Mouse (Mus musculus): ENCODE data around the gene Dgki. TPM values are rescaled to one million over a fixed set of nuclear protein-coding genes. Genes with fewer than 3 reads are reported as not detected.

Gene Dgki
- total and polyA plus RNA-seq, 2 experiments from 2014 or later: 0.11 to 0.33 TPM

GRCm38 (mm10) chr6:37282659-37283058, 17.3 kb downstream of the Dgki start:
- Histone ChIP-seq H3K27ac (ENCODE audit: low read depth) (no peak overlapping the region; the same call in 1 of the 2 replicates), H3K4me1 (ENCODE audit: control insufficient read depth, insufficient read depth) (peaks cover 20% of the 10 kb centered on the region), H3K9me3 (replicated peaks; ENCODE audit: control insufficient read depth, low read length) (no peaks in the 10 kb centered on the region), H3K4me2 (ENCODE audit: low read depth, low read length) (no peak overlapping the region), H3K27me3 (ENCODE audit: control insufficient read depth, insufficient read depth, low read length) (no peaks in the 10 kb centered on the region), H3K9ac (replicated peaks; ENCODE audit: low read depth, low read length) (no peak overlapping the region), H3K4me3 (ENCODE audit: low read depth, low read length) (no peak overlapping the region), H3K36me3 (replicated peaks; ENCODE audit: control insufficient read depth, insufficient read depth, low read length) (no peaks in the 10 kb centered on the region)
- ATAC-seq (ENCODE audit: insufficient read depth, low read depth): no peak
- DNase-seq (ENCODE audit: low spot score): no peak
- 8% methylated on average over 1 of the region's 1 CpGs for WGBS
- TF ChIP-seq CTCF (IDR thresholded peaks at IDR 0.05; ENCODE audit: low read depth) (no peak), EP300 (IDR thresholded peaks at IDR 0.05; ENCODE audit: low read depth) (no peak)

GRCm38 (mm10) chr6:37276834-37277715, 22.9 kb downstream of the Dgki start:
- WGBS: 44% methylated on average over 6 of the region's 6 CpGs
- Histone ChIP-seq H3K9ac (replicated peaks; ENCODE audit: low read depth, low read length) (no peak overlapping the region), H3K27ac (ENCODE audit: low read depth) (peak overlapping the region; percentile 40), H3K27me3 (ENCODE audit: control insufficient read depth, insufficient read depth, low read length) (no peaks in the 10 kb centered on the region), H3K4me1 (ENCODE audit: control insufficient read depth, insufficient read depth) (peaks cover 12% of the 10 kb centered on the region), H3K36me3 (replicated peaks; ENCODE audit: control insufficient read depth, insufficient read depth, low read length) (no peaks in the 10 kb centered on the region), H3K4me2 (ENCODE audit: low read depth, low read length) (no peak overlapping the region), H3K9me3 (replicated peaks; ENCODE audit: control insufficient read depth, low read length) (no peaks in the 10 kb centered on the region), H3K4me3 (ENCODE audit: low read depth, low read length) (no peak overlapping the region)
- DNase-seq (ENCODE audit: low spot score) (peak; percentile 27), ATAC-seq (ENCODE audit: insufficient read depth, low read depth) (peak; percentile 60)
- TF ChIP-seq CTCF (IDR thresholded peaks at IDR 0.05; ENCODE audit: low read depth) (no peak), EP300 (IDR thresholded peaks at IDR 0.05; ENCODE audit: low read depth) (no peak)

DNA sequence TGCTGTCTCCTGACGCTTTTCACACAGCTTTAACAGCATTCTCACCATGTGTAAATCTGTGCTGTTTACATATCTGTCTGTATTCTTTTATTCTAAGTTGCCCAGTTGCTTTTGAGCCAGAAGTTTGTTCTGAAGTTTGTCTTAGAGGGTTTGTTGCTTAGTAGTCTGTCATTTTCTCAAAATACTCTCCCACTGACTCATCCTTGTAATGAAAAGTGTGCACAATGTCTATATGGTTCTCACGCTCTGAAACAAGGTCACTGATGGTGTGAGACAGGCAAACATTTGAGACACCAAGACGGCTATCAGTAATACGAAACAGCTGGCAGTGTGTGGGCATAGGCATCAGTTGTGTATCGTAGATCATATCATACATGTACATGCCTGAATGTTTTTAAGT, 23.8 kb downstream of the Dgki start:
- Histone ChIP-seq H3K36me3 (replicated peaks; ENCODE audit: control insufficient read depth, insufficient read depth, low read length) (no peaks in the 10 kb centered on the region), H3K9ac (replicated peaks; ENCODE audit: low read depth, low read length) (no peak overlapping the region), H3K4me1 (ENCODE audit: control insufficient read depth, insufficient read depth) (peaks cover 7% of the 10 kb centered on the region), H3K4me3 (ENCODE audit: low read depth, low read length) (no peak overlapping the region), H3K4me2 (ENCODE audit: low read depth, low read length) (no peak overlapping the region), H3K27me3 (ENCODE audit: control insufficient read depth, insufficient read depth, low read length) (no peaks in the 10 kb centered on the region), H3K27ac (ENCODE audit: low read depth) (no peak overlapping the region), H3K9me3 (replicated peaks; ENCODE audit: control insufficient read depth, low read length) (no peaks in the 10 kb centered on the region)
- ATAC-seq (ENCODE audit: insufficient read depth, low read depth) (no peak), DNase-seq (ENCODE audit: low spot score) (no peak)
- TF ChIP-seq CTCF (IDR thresholded peaks at IDR 0.05; ENCODE audit: low read depth): no peak
- no peak for TF ChIP-seq EP300 (IDR thresholded peaks at IDR 0.05; ENCODE audit: low read depth)
- 41% methylated on average over 5 of the region's 5 CpGs for WGBS

GRCm38 (mm10) chr6:37270905-37271591, 28.9 kb downstream of the Dgki start:
- Histone ChIP-seq H3K4me1 (ENCODE audit: control insufficient read depth, insufficient read depth) (no peaks in the 10 kb centered on the region), H3K27ac (ENCODE audit: low read depth) (no peak overlapping the region), H3K4me2 (ENCODE audit: low read depth, low read length) (no peak overlapping the region), H3K9ac (replicated peaks; ENCODE audit: low read depth, low read length) (no peak overlapping the region), H3K9me3 (replicated peaks; ENCODE audit: control insufficient read depth, low read length) (no peaks in the 10 kb centered on the region), H3K27me3 (ENCODE audit: control insufficient read depth, insufficient read depth, low read length) (no peaks in the 10 kb centered on the region), H3K4me3 (ENCODE audit: low read depth, low read length) (no peak overlapping the region), H3K36me3 (replicated peaks; ENCODE audit: control insufficient read depth, insufficient read depth, low read length) (no peaks in the 10 kb centered on the region)
- TF ChIP-seq EP300 (IDR thresholded peaks at IDR 0.05; ENCODE audit: low read depth) (no peak), CTCF (IDR thresholded peaks at IDR 0.05; ENCODE audit: low read depth) (no peak)
- no peak for ATAC-seq (ENCODE audit: insufficient read depth, low read depth)
- WGBS: 66% methylated on average over 8 of the region's 8 CpGs
- no peak for DNase-seq (ENCODE audit: low spot score)

DNA sequence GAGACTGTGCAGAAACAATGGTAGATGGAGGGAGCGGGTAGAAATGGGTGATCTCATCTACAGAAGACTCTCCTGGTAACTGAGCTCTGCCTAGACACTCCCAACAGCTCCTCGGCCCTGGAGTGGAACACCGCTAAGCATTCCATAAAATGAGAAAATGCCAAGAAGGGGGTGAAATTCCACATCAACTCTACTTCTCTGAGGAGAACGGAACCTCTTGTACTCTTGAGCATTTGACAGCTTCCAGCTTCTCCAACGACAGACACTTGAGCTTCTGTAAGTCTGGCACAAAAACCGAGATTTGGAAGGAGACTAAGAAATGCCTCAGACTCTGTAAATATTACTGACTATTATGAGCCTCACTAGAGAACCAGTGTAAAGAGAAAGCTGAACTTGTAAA, 31.4 kb downstream of the Dgki start:
- Histone ChIP-seq H3K27ac (ENCODE audit: low read depth) (no peak overlapping the region), H3K36me3 (replicated peaks; ENCODE audit: control insufficient read depth, insufficient read depth, low read length) (no peaks in the 10 kb centered on the region), H3K27me3 (ENCODE audit: control insufficient read depth, insufficient read depth, low read length) (no peaks in the 10 kb centered on the region), H3K4me3 (ENCODE audit: low read depth, low read length) (no peak overlapping the region), H3K4me1 (ENCODE audit: control insufficient read depth, insufficient read depth) (no peaks in the 10 kb centered on the region), H3K9me3 (replicated peaks; ENCODE audit: control insufficient read depth, low read length) (no peaks in the 10 kb centered on the region), H3K4me2 (ENCODE audit: low read depth, low read length) (no peak overlapping the region), H3K9ac (replicated peaks; ENCODE audit: low read depth, low read length) (no peak overlapping the region)
- DNase-seq (ENCODE audit: low spot score): no peak
- WGBS: 65% methylated on average over 6 of the region's 6 CpGs
- no peak for ATAC-seq (ENCODE audit: insufficient read depth, low read depth)
- TF ChIP-seq CTCF (IDR thresholded peaks at IDR 0.05; ENCODE audit: low read depth): no peak
- TF ChIP-seq EP300 (IDR thresholded peaks at IDR 0.05; ENCODE audit: low read depth): no peak
